Comparison of ENCODE assay signal across 21 mouse cellular contexts in genomic region chr5:20109496-20109895, GRCm38 (mm10).
DNase-seq lines count a peak whose midpoint lies in the region; ATAC-seq lines count a peak whose summit lies in the region.
"Had no signal": no experiment of that assay in that cellular context is flagged by ENCODE, and none has a peak within 500 bp of the region (broad histone marks: within the 10 kb centered on the region; RNA-seq: fewer than 3 reads in every experiment).

No protein-coding gene starts in this region.

- no peak overlapping the region for H3K4me3 ChIP-seq in forebrain, embryonic 13.5 days
- H3K4me3 ChIP-seq: embryonic facial prominence, embryonic 12.5 days; kidney, embryonic 15.5 days; myocyte; neural tube, embryonic 15.5 days had no signal

- H3K9me3 ChIP-seq in forebrain, embryonic 13.5 days (replicated peaks) = no peaks in the 10 kb centered on the region
- H3K9me3 ChIP-seq: embryonic facial prominence, embryonic 12.5 days; kidney, embryonic 15.5 days; neural tube, embryonic 15.5 days had no signal

- H3K9ac ChIP-seq in forebrain, embryonic 13.5 days = no peak overlapping the region
- H3K9ac ChIP-seq: embryonic facial prominence, embryonic 12.5 days; hindbrain, embryonic 14.5 days; kidney, embryonic 15.5 days; lung, embryonic 14.5 days; neural tube, embryonic 15.5 days had no signal

- H3K27ac ChIP-seq in forebrain, embryonic 13.5 days = no peak overlapping the region
- H3K27ac ChIP-seq: embryonic facial prominence, embryonic 12.5 days; hindbrain, embryonic 14.5 days; kidney, embryonic 15.5 days; macrophage; neural tube, embryonic 15.5 days had no signal

- H3K36me3 ChIP-seq in forebrain, embryonic 13.5 days (ENCODE audit: poor library complexity, severe bottlenecking) = no peaks in the 10 kb centered on the region
- H3K36me3 ChIP-seq: embryonic facial prominence, embryonic 12.5 days; kidney, embryonic 15.5 days; neural tube, embryonic 15.5 days had no signal

- H3K4me2 ChIP-seq in forebrain, embryonic 13.5 days = no peak overlapping the region
- H3K4me2 ChIP-seq: embryonic facial prominence, embryonic 12.5 days; heart, embryonic 11.5 days; hindbrain, embryonic 14.5 days; kidney, embryonic 15.5 days; lung, embryonic 14.5 days; neural tube, embryonic 15.5 days had no signal

- H3K27me3 ChIP-seq in forebrain, embryonic 13.5 days = no peaks in the 10 kb centered on the region
- H3K27me3 ChIP-seq: embryonic facial prominence, embryonic 12.5 days; kidney, embryonic 15.5 days; neural tube, embryonic 15.5 days had no signal

- no peak for ATAC-seq in forebrain, embryonic 13.5 days
- ATAC-seq: forebrain, embryonic 16.5 days; intestine, embryonic 16.5 days had no signal

- 95% methylated on average over 3 of the region's 3 CpGs for WGBS in forebrain, embryonic 13.5 days

- intact Hi-C loops in left cerebral cortex, postnatal 25 days (cut with DNase I) = no loop called here

- peaks cover 7% of the 10 kb centered on the region; the same call in 1 of the 2 replicates for H3K4me1 ChIP-seq in forebrain, embryonic 13.5 days
- H3K4me1 ChIP-seq: embryonic facial prominence, embryonic 12.5 days; kidney, embryonic 15.5 days had no signal

- peak; percentile 71 for DNase-seq in right cerebral cortex, adult 18-20 months
- DNase-seq in right cerebral cortex, postnatal 4 days = no peak
- DNase-seq in cerebellum, postnatal 10 days = peak; percentile 42 to 65
- peak; percentile 37 to 90 for DNase-seq in left cerebral cortex, postnatal 25 days (ENCODE audit: low spot score in 2 of 2)
- DNase-seq in ovary, postnatal 10 days (ENCODE audit: low spot score) = no peak
- DNase-seq in layer of hippocampus, postnatal 25 days (ENCODE audit: extremely low spot score in 1 of 2, low spot score in 1 of 2) = no peak
- DNase-seq: gastrocnemius, postnatal 14 days; heart, postnatal 14 days; lung, embryonic 14.5 days; midbrain, embryonic 14.5 days; thymus, postnatal 25 days had no signal

Comparison
In these comparisons a context has a peak if more than half of its experiments do, and no peak if none do; other contexts are left out.
1. DNase-seq: peak in right cerebral cortex, adult 18-20 months (single experiment), cerebellum, postnatal 10 days (2 of 2) and left cerebral cortex, postnatal 25 days (2 of 2); none in right cerebral cortex, postnatal 4 days (single experiment), ovary, postnatal 10 days (single experiment) and layer of hippocampus, postnatal 25 days (0 of 2).